In genomic region chr8:11530155-11530770, GRCm38 (mm10) we compare ENCODE assay signal across 16 mouse cellular contexts. TPM values are rescaled to one million over a fixed set of nuclear protein-coding genes. Genes with fewer than 3 reads are reported as not detected.
DNase-seq lines count a peak whose midpoint lies in the region; ATAC-seq and TF ChIP-seq lines count a peak whose summit lies in the region.
"Had no signal": no experiment of that assay in that cellular context is flagged by ENCODE, and none has a peak within 500 bp of the region (broad histone marks: within the 10 kb centered on the region; RNA-seq: fewer than 3 reads in every experiment).

No protein-coding gene starts in this region.

- DNase-seq in heart, postnatal 36 days = no peak
- no peak for DNase-seq in lung, postnatal 25 days (ENCODE audit: low spot score)
- DNase-seq in R1 (ENCODE audit: low read depth, low spot score) = peak; percentile 77
- DNase-seq in liver, embryonic 14.5 days (ENCODE audit: low read depth in 3 of 3, low spot score in 3 of 3) = no peak
- DNase-seq: cerebellum, adult 2 months; gastrocnemius, postnatal 14 days; heart, adult 2 months; lung, postnatal 14 days; right cerebral cortex, postnatal 4 days; thymus, postnatal 4 days had no signal

- ATAC-seq in heart, embryonic 15.5 days (replicated peaks; ENCODE audit: insufficient number of reproducible peaks, insufficient read depth, low FRiP score, low read depth) = 0 out of 2 replicates have a peak, but pooled peaks have one; percentile 22
- ATAC-seq in lung, embryonic 15.5 days (ENCODE audit: borderline replicate concordance, extremely low read depth, low FRiP score, low TSS enrichment) = peak; percentile 19; the same call in 1 of the 2 replicates
- peak; percentile 15; the same call in 1 of the 2 replicates for ATAC-seq in liver, embryonic 14.5 days (ENCODE audit: insufficient read depth)
- no peak for ATAC-seq in activated CD4-positive, CD25-positive, alpha-beta regulatory T cell, adult 4 months
- ATAC-seq: inflammation-experienced regulatory T-cells, adult 6 months had no signal

- WGBS in heart, embryonic 15.5 days = 79% methylated on average over 18 of the region's 18 CpGs
- 75% methylated on average over 18 of the region's 18 CpGs for WGBS in lung, embryonic 15.5 days
- 80% methylated on average over 18 of the region's 18 CpGs for WGBS in liver, embryonic 14.5 days (ENCODE audit: insufficient replicate concordance)

- H3K4me2 ChIP-seq in heart, embryonic 15.5 days = no peak overlapping the region
- no peak overlapping the region for H3K4me2 ChIP-seq in lung, embryonic 15.5 days
- H3K4me2 ChIP-seq in liver, embryonic 14.5 days (ENCODE audit: low read depth) = no peak overlapping the region
- H3K4me2 ChIP-seq: embryonic facial prominence, embryonic 15.5 days; neural tube, embryonic 13.5 days had no signal

- no peaks in the 10 kb centered on the region for H3K27me3 ChIP-seq in heart, embryonic 15.5 days
- H3K27me3 ChIP-seq in lung, embryonic 15.5 days = no peaks in the 10 kb centered on the region
- H3K27me3 ChIP-seq in liver, embryonic 14.5 days (ENCODE audit: control insufficient read depth, insufficient read depth, low read length) = no peaks in the 10 kb centered on the region
- H3K27me3 ChIP-seq: embryonic facial prominence, embryonic 15.5 days; neural tube, embryonic 13.5 days had no signal

- intact Hi-C loops in heart, postnatal 36 days (cut with DNase I) = no loop called here

- no peak overlapping the region for H3K4me3 ChIP-seq in heart, embryonic 15.5 days
- H3K4me3 ChIP-seq in lung, embryonic 15.5 days = no peak overlapping the region
- H3K4me3 ChIP-seq in liver, embryonic 14.5 days (ENCODE audit: insufficient read depth in 1 of 2, low read depth in 2 of 2, low read length in 2 of 2) = no peak overlapping the region
- H3K4me3 ChIP-seq: embryonic facial prominence, embryonic 15.5 days; heart, adult 2 months; neural tube, embryonic 13.5 days had no signal

- peaks cover 16% of the 10 kb centered on the region; the same call in 1 of the 2 replicates for H3K36me3 ChIP-seq in heart, embryonic 15.5 days
- peaks cover 31% of the 10 kb centered on the region for H3K36me3 ChIP-seq in lung, embryonic 15.5 days
- peaks cover 2% of the 10 kb centered on the region for H3K36me3 ChIP-seq in liver, embryonic 14.5 days (replicated peaks; ENCODE audit: control insufficient read depth, insufficient read depth, low read depth)

- H3K9ac ChIP-seq in heart, embryonic 15.5 days = no peak overlapping the region
- H3K9ac ChIP-seq in lung, embryonic 15.5 days = no peak overlapping the region
- no peak overlapping the region for H3K9ac ChIP-seq in liver, embryonic 14.5 days (replicated peaks)
- H3K9ac ChIP-seq: embryonic facial prominence, embryonic 15.5 days; neural tube, embryonic 13.5 days had no signal

- no peak overlapping the region for H3K27ac ChIP-seq in heart, embryonic 15.5 days
- H3K27ac ChIP-seq in lung, embryonic 15.5 days = no peak overlapping the region
- no peak overlapping the region for H3K27ac ChIP-seq in liver, embryonic 14.5 days
- H3K27ac ChIP-seq: embryonic facial prominence, embryonic 15.5 days; heart, adult 2 months; neural tube, embryonic 13.5 days had no signal

- no peak for TF ChIP-seq EP300 in liver, embryonic 14.5 days (IDR thresholded peaks at IDR 0.05; ENCODE audit: low read depth)

- TF ChIP-seq CTCF in liver, embryonic 14.5 days (IDR thresholded peaks at IDR 0.05; ENCODE audit: low read depth) = no peak

- H3K9me3 ChIP-seq in heart, embryonic 15.5 days (replicated peaks) = no peaks in the 10 kb centered on the region
- no peaks in the 10 kb centered on the region for H3K9me3 ChIP-seq in lung, embryonic 15.5 days
- H3K9me3 ChIP-seq in liver, embryonic 14.5 days (ENCODE audit: control insufficient read depth, low read length) = no peaks in the 10 kb centered on the region
- H3K9me3 ChIP-seq: embryonic facial prominence, embryonic 15.5 days; neural tube, embryonic 13.5 days had no signal

- no peaks in the 10 kb centered on the region for H3K4me1 ChIP-seq in heart, embryonic 15.5 days (replicated peaks)
- no peaks in the 10 kb centered on the region for H3K4me1 ChIP-seq in lung, embryonic 15.5 days
- peaks cover 0 to 5% of the 10 kb centered on the region in 2 experiments; a peak in 1 of 4 replicates for H3K4me1 ChIP-seq in liver, embryonic 14.5 days (replicated peaks; ENCODE audit: control insufficient read depth in 2 of 2, insufficient read depth in 2 of 2, low read length in 1 of 2)
- H3K4me1 ChIP-seq: embryonic facial prominence, embryonic 15.5 days; neural tube, embryonic 13.5 days had no signal

RNA-seq across cellular contexts. Expression of gene Cars2, which starts 20.3 kb away (rescaled TPM):
- polyA plus RNA-seq in heart, embryonic 15.5 days (2015; fragmentation: Nextera tagmentation; extraction: Ambion mirVana) = 26.2 and 30.9 TPM in 2 replicates
- total RNA-seq in heart, postnatal 36 days (2021) = 10 to 100 TPM; 45.9 to 46.1 TPM
- polyA plus RNA-seq in lung, embryonic 15.5 days (2015; fragmentation: Nextera tagmentation; extraction: Ambion mirVana) = 23.5 and 24.3 TPM in 2 replicates
- polyA plus RNA-seq in liver, embryonic 14.5 days (2012; rRNA removed) = 18.2 and 18.8 TPM in 2 replicates
- polyA plus RNA-seq in liver, embryonic 14.5 days (2014; fragmentation: Nextera tagmentation; extraction: Ambion mirVana) = 15.4 and 15.5 TPM in 2 replicates
- 10 to 100 TPM; 11.2 to 15.7 TPM for polyA plus RNA-seq in activated CD4-positive, CD25-positive, alpha-beta regulatory T cell, adult 4 months (2017; shearing (Covaris generic))

RNA-seq across cellular contexts. Expression of gene Ing1, which starts 25.1 kb away (rescaled TPM):
- 28.3 and 31.6 TPM in 2 replicates for polyA plus RNA-seq in heart, embryonic 15.5 days (2015; fragmentation: Nextera tagmentation; extraction: Ambion mirVana)
- total RNA-seq in heart, postnatal 36 days (2021) = 10 to 100 TPM; 24.1 to 25.8 TPM
- polyA plus RNA-seq in lung, embryonic 15.5 days (2015; fragmentation: Nextera tagmentation; extraction: Ambion mirVana) = 47.4 and 48.1 TPM in 2 replicates
- polyA plus RNA-seq in liver, embryonic 14.5 days (2012; rRNA removed) = 9.3 and 15.6 TPM in 2 replicates
- 13.2 and 14.2 TPM in 2 replicates for polyA plus RNA-seq in liver, embryonic 14.5 days (2014; fragmentation: Nextera tagmentation; extraction: Ambion mirVana)
- polyA plus RNA-seq in activated CD4-positive, CD25-positive, alpha-beta regulatory T cell, adult 4 months (2017; shearing (Covaris generic)) = 10 to 100 TPM; 59.6 to 65.6 TPM

RNA-seq across cellular contexts. Expression of gene Naxd, which starts 33.0 kb away (rescaled TPM):
- 70.0 and 94.5 TPM in 2 replicates for polyA plus RNA-seq in heart, embryonic 15.5 days (2015; fragmentation: Nextera tagmentation; extraction: Ambion mirVana)
- total RNA-seq in heart, postnatal 36 days (2021) = 10 to 100 TPM; 35.6 to 39.7 TPM
- 141 and 157 TPM in 2 replicates for polyA plus RNA-seq in lung, embryonic 15.5 days (2015; fragmentation: Nextera tagmentation; extraction: Ambion mirVana)
- polyA plus RNA-seq in liver, embryonic 14.5 days (2012; rRNA removed) = 26.9 and 29.8 TPM in 2 replicates
- 31.9 and 33.0 TPM in 2 replicates for polyA plus RNA-seq in liver, embryonic 14.5 days (2014; fragmentation: Nextera tagmentation; extraction: Ambion mirVana)
- 10 to 100 TPM; 46.7 to 61.4 TPM for polyA plus RNA-seq in activated CD4-positive, CD25-positive, alpha-beta regulatory T cell, adult 4 months (2017; shearing (Covaris generic))

RNA-seq across cellular contexts. Expression of gene Rab20, which starts 51.8 kb away (rescaled TPM):
- polyA plus RNA-seq in heart, embryonic 15.5 days (2015; fragmentation: Nextera tagmentation; extraction: Ambion mirVana) = 36.1 and 37.2 TPM in 2 replicates
- 10 to 100 TPM; 26.9 to 32.1 TPM for total RNA-seq in heart, postnatal 36 days (2021)
- 13.2 and 14.7 TPM in 2 replicates for polyA plus RNA-seq in lung, embryonic 15.5 days (2015; fragmentation: Nextera tagmentation; extraction: Ambion mirVana)
- polyA plus RNA-seq in liver, embryonic 14.5 days (2012; rRNA removed) = 2.7 and 2.8 TPM in 2 replicates
- 2.9 and 3.1 TPM in 2 replicates for polyA plus RNA-seq in liver, embryonic 14.5 days (2014; fragmentation: Nextera tagmentation; extraction: Ambion mirVana)
- polyA plus RNA-seq in activated CD4-positive, CD25-positive, alpha-beta regulatory T cell, adult 4 months (2017; shearing (Covaris generic)) = 1 to 10 TPM; 7.8 to 8.7 TPM
